Mouse (Mus musculus) lung, postnatal 0 days (tissue): ENCODE results near the gene Ptgir. TPM values are rescaled to one million over a fixed set of nuclear protein-coding genes. Genes with fewer than 3 reads are reported as not detected.
A peak's percentile ranks its signal among the peaks of the same experiment; 100 is the strongest.

Source experiments
- ATAC-seq: fragments of 200-750 bp; cut with Nextera tagmentation; 2 replicates; pipeline ENCODE4 v1.8.0; 2017; ENCODE audit warnings: moderate library complexity
- DNase-seq: peaks from one replicate; pipeline ENCODE4 v3.0.0-alpha.2; 2016; ENCODE audit warnings: low spot score
- H3K27ac ChIP-seq: fragments of 300-500 bp; sonication (generic); 2 replicates; pipeline ENCODE4 v1.5.1; 2014; ENCODE audit warnings: antibody characterized with exemption, mild to moderate bottlenecking, low read length, mixed read lengths
- H3K27me3 ChIP-seq: fragments of 300-500 bp; sonication (generic); replicated peaks from 2 replicates; pipeline ENCODE4 v1.6.1; 2014; ENCODE audit warnings: low read length, mixed read lengths; ENCODE audit not compliant: insufficient read depth
- H3K36me3 ChIP-seq: fragments of 300-500 bp; sonication (generic); 2 replicates; pipeline ENCODE4 v1.6.1; 2014; ENCODE audit warnings: low read length, mixed read lengths; ENCODE audit not compliant: insufficient read depth
- H3K4me1 ChIP-seq: fragments of 300-500 bp; sonication (generic); 2 replicates; pipeline ENCODE4 v1.6.1; 2014; ENCODE audit warnings: antibody characterized with exemption, low read depth, low read length, mixed read lengths; ENCODE audit not compliant: insufficient read depth
- H3K4me2 ChIP-seq: fragments of 300-500 bp; sonication (generic); replicated peaks from 2 replicates; pipeline ENCODE4 v1.6.1; 2014; ENCODE audit warnings: low read depth, mild to moderate bottlenecking, low read length, moderate library complexity, mixed read lengths
- H3K4me3 ChIP-seq: fragments of 300-500 bp; sonication (generic); 2 replicates; pipeline ENCODE4 v1.5.1; 2014; ENCODE audit warnings: low read depth, low read length
- H3K9ac ChIP-seq: fragments of 300-500 bp; sonication (generic); replicated peaks from 2 replicates; pipeline ENCODE4 v1.6.1; 2014; ENCODE audit warnings: low read depth, mild to moderate bottlenecking
- H3K9me3 ChIP-seq: fragments of 300-500 bp; sonication (generic); 2 replicates; pipeline ENCODE4 v1.6.1; 2016; ENCODE audit warnings: low read length, mixed read lengths
- CTCF ChIP-seq: IDR thresholded peaks from 2 replicates; pipeline ENCODE4 v1.5.1; 2016; ENCODE audit warnings: antibody characterized with exemption, mild to moderate bottlenecking
- EP300 ChIP-seq: IDR thresholded peaks from 2 replicates; pipeline ENCODE4 v1.6.1; 2016; ENCODE audit warnings: antibody characterized with exemption, mild to moderate bottlenecking, control low read depth
- WGBS: fragments of 180-500 bp; shearing (Covaris S2); extraction: QIAGEN DNeasy Blood & Tissue Kit; methylation state at CpG from one replicate; pipeline ENCODE4 v1.1.7; 2014; 5-methylcytosine and 5-hydroxymethylcytosine counted together
- polyA plus RNA-seq: library from polyadenylated mRNA; unstranded; fragments of >200 nt; fragmentation: Nextera tagmentation; extraction: Ambion mirVana; gene quantifications from 2 replicates; pipeline ENCODE4 v1.2.1, GENCODE M21; 2015

The Ptgir gene
- polyA plus RNA-seq, 1 experiment from 2014 or later, result 2.0 TPM

DNA sequence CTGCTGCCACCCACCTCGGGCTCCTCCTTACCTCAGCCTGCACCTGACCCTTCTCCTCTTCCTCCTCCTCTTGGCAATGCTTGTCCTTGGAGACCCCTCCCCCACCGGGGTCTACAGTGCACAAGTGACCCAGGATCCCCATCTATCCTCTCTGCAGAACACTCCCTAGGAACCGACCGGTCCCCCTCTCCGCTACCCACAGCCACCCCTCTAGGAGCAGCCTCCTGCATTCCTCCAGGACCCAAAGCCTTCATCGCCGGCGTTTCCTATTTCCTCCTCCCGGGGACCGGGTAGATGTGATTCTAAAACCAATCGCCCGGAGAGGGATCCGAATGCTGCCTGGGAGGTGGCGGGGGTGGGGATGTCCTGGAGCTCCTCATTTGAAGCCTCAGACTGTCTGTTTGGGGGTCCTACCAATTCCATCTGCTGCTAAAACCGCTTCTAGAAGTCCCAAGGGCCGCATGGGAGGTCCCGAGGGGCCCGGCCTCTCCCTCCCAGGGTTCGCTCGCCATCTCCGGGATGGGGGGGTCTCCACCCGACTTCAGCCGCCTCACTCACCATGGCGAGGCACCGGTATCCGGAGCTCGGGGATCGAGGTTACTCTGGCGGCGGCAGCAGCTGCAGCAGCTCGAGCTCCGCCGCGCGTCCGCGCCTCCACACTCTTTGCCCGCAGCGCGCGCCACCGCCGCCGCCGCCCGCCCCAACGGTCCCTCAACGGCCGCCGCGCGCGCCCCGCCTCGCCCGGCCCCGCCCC lies 17.2 kb downstream of the Ptgir start:
- DNase-seq, result no peak
- Histone ChIP-seq H3K9ac (peak overlapping the region; percentile 87), H3K4me3 (peak overlapping the region; percentile 90), H3K4me2 (peak overlapping the region; percentile 97), H3K27ac (peak overlapping the region; percentile 97), H3K4me1 (peaks cover 16% of the 10 kb centered on the region), H3K9me3 (no peaks in the 10 kb centered on the region), H3K36me3 (no peaks in the 10 kb centered on the region), H3K27me3 (no peaks in the 10 kb centered on the region)
- ATAC-seq, result no peak
- under 1% methylated on average over 40 of the region's 57 CpGs for WGBS
- no peak for TF ChIP-seq EP300
- no peak for TF ChIP-seq CTCF

DNA sequence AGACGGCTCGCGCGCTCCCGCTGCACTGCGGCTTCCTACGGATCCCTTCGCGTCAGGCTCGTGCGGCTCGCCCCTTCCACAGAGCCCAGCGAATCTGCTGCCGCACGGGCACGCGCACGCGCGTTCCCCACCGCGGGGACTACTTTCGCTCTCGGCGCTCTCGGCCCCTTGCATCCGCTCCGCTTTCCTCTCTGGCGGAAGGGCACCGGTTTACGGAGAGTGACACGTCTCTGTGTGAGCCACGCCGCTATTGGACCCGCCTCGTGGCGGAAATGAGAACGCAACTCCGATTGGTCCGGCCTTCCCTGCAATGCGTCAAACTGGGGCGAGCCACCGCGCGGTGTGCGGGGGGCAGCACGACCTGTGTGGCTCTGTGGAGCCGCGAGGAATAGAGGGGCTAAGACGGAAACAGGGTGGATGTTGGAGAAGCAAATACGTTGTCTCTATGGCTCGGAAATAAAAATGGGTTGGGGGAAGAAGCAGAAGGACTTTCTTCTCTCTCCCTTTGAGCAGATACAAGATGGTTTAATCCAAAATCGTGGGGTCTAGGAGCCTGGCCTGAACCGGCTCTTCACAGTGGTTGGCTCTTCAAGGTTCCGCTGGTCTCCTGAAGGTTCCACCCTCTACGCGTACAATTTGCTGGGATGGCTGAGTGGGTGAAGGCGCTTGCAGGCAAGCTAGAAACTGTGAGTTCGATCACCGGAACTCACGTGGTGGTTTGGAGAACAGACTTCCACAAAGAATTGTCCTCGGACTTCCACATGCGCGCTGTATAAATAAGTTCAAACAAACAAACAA lies 17.9 kb downstream of the Ptgir start, which contains the start of gene Calm3:
TSS of gene Calm3 (minus strand) at position 78 of the 798 bp plus-strand sequence.
- Histone ChIP-seq H3K4me1 (peaks cover 16% of the 10 kb centered on the region), H3K36me3 (no peaks in the 10 kb centered on the region), H3K4me3 (peak within 1 kb of the TSS; percentile 90), H3K9me3 (no peaks in the 10 kb centered on the region), H3K27me3 (no peaks in the 10 kb centered on the region), H3K4me2 (peak within 1 kb of the TSS; percentile 97), H3K9ac (peak within 1 kb of the TSS; percentile 87), H3K27ac (peak within 1 kb of the TSS; percentile 97)
- peak; percentile 99 for DNase-seq
- peak; percentile 91 for ATAC-seq
- TF ChIP-seq CTCF, result peak; percentile 44
- TF ChIP-seq EP300, result peak; percentile 35
- WGBS, result 1% methylated on average over 64 of the region's 64 CpGs

DNA sequence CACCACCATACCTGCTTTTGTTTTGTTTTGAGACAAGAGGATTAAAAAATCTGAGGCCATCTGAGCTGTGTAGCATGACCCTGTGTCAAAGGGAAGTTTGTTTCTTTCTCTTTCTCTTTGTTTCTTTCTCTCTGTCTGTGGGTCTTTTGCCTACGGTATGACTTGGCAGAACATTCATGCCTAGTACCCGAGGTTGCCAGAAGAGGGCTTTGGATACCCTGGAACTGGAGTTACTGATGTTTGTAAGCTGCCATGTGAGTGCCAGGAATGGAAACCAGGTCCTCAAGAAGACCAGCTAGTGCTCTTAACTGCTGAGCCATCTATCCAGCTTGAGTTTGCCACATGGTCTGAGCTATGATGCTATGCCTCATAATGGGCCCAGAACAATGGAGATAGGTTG lies 22.1 kb downstream of the Ptgir start:
- WGBS, result 13% methylated on average over 2 of the region's 2 CpGs
- ATAC-seq (no peak), DNase-seq (peak; percentile 4)
- H3K4me3 ChIP-seq, result no peak overlapping the region
- H3K36me3 ChIP-seq, result no peaks in the 10 kb centered on the region
- no peak overlapping the region for H3K4me2 ChIP-seq
- H3K27me3 ChIP-seq, result no peaks in the 10 kb centered on the region
- no peak for TF ChIP-seq EP300
- TF ChIP-seq CTCF, result peak; percentile 26
- no peaks in the 10 kb centered on the region for H3K4me1 ChIP-seq
- H3K27ac ChIP-seq, result no peak overlapping the region
- H3K9ac ChIP-seq, result no peak overlapping the region
- H3K9me3 ChIP-seq, result no peaks in the 10 kb centered on the region

DNA sequence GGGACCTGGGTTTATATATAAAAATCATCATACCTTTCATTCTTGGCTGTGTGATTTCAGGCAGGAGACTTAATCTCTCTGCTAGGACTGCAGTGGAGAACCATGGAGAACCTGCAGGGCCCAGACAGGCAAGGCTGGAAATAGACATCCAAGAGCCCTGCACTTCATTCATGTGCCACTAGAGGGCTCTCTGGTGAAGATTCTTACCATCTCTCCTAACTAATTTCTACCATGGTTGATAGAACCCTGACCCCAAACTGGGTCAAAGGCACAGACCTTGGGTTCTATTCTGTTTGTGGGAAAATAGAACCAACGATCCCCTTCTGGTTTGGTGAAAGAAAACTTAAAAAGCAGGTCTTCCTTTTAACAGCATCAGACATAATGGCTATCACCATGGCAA lies 24.6 kb downstream of the Ptgir start:
- TF ChIP-seq EP300 (no peak), CTCF (peak; percentile 82)
- no peaks in the 10 kb centered on the region for H3K9me3 ChIP-seq
- ATAC-seq, result no peak
- DNase-seq, result peak; percentile 74
- WGBS, result 4% methylated on average over 1 of the region's 1 CpGs
- H3K27ac ChIP-seq, result no peak overlapping the region
- no peaks in the 10 kb centered on the region for H3K4me1 ChIP-seq
- H3K4me3 ChIP-seq, result no peak overlapping the region
- H3K36me3 ChIP-seq, result no peaks in the 10 kb centered on the region
- H3K27me3 ChIP-seq, result no peaks in the 10 kb centered on the region
- no peak overlapping the region for H3K9ac ChIP-seq
- H3K4me2 ChIP-seq, result no peak overlapping the region

DNA sequence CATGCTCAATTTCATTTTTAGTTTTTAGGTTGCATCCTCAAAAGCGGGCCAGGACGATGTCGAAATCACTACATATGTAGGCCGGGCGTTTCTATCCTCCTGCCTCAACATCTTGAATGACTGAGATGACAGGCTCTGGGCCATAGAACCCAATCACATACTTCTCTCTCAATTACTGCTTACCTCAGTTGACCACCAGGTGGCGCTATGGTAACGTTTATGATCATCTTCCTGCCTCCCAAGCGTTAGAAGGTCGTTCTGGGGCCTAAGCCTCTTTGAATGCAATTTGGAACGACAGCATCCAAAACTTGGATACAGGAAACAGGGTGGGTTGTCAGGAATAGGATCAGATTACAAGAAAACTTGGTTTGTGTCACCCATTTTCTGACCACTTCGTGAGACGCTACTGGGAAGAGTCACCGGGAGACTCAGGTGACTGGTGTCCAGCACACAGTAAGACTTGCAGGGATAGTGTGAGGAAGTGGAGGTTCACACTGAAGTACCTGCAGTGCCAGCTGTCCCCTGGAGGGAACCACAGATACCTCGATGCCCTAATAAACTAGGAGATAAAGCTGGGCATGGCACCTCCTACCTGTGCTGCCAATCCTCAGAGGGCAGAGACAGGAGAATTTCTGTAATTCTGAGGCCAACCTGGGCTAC lies 25.8 kb downstream of the Ptgir start:
- H3K9me3 ChIP-seq, result no peaks in the 10 kb centered on the region
- TF ChIP-seq CTCF (peak; percentile 94), EP300 (no peak)
- H3K9ac ChIP-seq, result no peak overlapping the region
- ATAC-seq (peak; percentile 74), DNase-seq (peak; percentile 85)
- no peak overlapping the region for H3K4me3 ChIP-seq
- no peak overlapping the region for H3K27ac ChIP-seq
- H3K4me1 ChIP-seq, result no peaks in the 10 kb centered on the region
- H3K27me3 ChIP-seq, result no peaks in the 10 kb centered on the region
- no peaks in the 10 kb centered on the region for H3K36me3 ChIP-seq
- H3K4me2 ChIP-seq, result no peak overlapping the region
- 18% methylated on average over 14 of the region's 14 CpGs for WGBS
